Mouse (Mus musculus): ENCODE results near the gene Galnt7.

- TF ChIP-seq CTCF (IDR thresholded peaks at IDR 0.05; ENCODE audit: control insufficient read depth, insufficient read depth, low read length) (peak; percentile 91), POLR2A (IDR thresholded peaks at IDR 0.05; ENCODE audit: borderline replicate concordance, control insufficient read depth, low read depth, low read length) (no peak)
Observed at GRCm38 (mm10) chr8:57574398-57574797, 78.4 kb downstream of the Galnt7 start.
